Mouse (Mus musculus) heart, adult 2 months (tissue): Measurements from ENCODE around the gene Rpl18a.

Source experiments
- CTCF ChIP-seq: fragments of 200-600 bp; IDR thresholded peaks from 2 replicates; pipeline ENCODE4 v1.8.1; 2022; ENCODE audit warnings: antibody characterized with exemption, mild to moderate bottlenecking, moderate library complexity
- EP300 ChIP-seq: fragments of 200-500 bp; IDR thresholded peaks from 2 replicates; pipeline ENCODE4 v1.6.1; 2011; ENCODE audit warnings: low read depth, low read length, control low read depth; ENCODE audit not compliant: insufficient read depth

DNA sequence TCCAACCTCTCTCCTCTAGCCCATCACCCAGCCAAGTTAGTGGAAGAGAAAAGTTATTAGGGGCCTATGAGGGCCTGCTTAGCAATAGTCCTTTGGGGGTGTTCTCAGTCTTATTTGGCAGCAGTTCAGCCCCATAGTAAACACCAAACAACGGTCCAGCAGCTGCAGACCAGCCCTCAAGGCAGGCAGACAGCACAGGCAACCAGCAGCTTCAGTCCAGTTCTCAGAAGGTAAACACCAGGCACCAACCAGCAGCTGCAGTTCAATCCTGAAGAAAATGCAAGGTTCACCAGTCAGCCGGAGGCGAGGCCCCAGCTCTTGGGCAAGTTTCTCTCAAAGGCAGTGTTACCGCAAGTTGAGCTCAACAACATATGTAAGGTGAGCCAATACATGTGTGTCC is 35.8 kb upstream of the Rpl18a start:
- TF ChIP-seq EP300 = no peak
- TF ChIP-seq CTCF = no peak
